Mouse (Mus musculus): Measurements from ENCODE around the gene Mmd2. TPM values are rescaled to one million over a fixed set of nuclear protein-coding genes. Genes with fewer than 3 reads are reported as not detected.

Gene Mmd2
- total and polyA plus RNA-seq, 2 experiments from 2014 or later, result 112 to 127 TPM

DNA sequence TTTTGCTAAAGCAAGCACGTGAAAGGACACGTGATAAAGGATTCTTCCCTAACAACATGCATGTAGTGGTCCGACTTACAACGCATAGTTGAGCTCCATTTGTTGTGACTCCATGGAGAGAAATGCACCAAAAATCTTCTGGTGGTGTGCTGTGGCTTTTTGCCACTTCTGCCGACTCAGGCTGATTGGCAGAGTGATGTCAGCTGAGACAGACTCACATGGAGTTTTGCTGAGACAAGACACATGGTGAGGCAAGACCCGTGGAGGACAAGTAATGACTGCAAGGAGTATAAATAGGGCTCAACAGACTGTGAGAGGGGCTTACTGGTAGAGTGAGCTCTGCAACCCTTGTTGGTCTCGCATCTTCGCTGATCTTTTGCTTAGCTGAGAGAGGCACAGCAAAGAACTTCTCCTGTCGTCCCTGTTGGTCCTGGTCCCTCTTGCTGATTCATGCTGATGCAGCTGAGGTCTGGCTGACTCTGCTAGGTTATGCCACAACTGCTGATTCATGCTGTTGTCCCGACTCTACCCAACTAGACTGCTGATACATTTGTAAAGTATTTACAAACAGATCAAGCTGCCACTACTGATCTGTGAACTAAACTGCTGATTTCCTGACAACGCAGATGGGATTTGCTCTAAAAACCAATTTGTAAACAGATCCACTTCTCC is 87.3 kb downstream of the Mmd2 start:
- WGBS, result 89% methylated on average over 11 of the region's 11 CpGs

DNA sequence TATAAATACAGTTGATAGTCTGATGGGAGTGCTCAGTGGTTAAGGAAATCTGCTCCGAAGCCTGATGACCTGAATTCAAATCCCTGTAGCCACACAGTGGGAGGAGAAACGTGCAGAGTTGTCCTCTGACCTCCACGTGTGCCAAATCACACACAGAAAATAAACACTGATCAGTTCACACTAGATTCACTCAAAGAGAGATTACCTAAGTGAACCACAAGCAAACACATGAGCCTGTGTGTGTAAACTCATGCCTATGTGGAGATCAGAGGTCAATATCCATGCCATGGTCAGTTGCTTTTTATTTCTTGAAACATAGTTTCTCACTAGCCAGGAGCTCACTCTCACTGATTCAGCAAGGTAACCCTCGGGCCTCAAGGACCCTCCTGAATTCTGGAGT is 88.2 kb downstream of the Mmd2 start:
- DNase-seq, result no peak
- Histone ChIP-seq H3K27me3 (ENCODE audit: insufficient read depth, low read length) (no peaks in the 10 kb centered on the region), H3K36me3 (ENCODE audit: insufficient read depth) (no peaks in the 10 kb centered on the region), H3K4me2 (ENCODE audit: low read depth) (no peak overlapping the region), H3K4me3 (ENCODE audit: low read depth, low read length) (no peak overlapping the region), H3K4me1 (ENCODE audit: insufficient read depth) (no peaks in the 10 kb centered on the region), H3K9ac (no peak overlapping the region), H3K27ac (ENCODE audit: low read depth, low read length) (no peak overlapping the region), H3K9me3 (ENCODE audit: low read length) (no peaks in the 10 kb centered on the region)
- no peak for TF ChIP-seq CTCF (IDR thresholded peaks at IDR 0.05; ENCODE audit: low read depth)
- WGBS, result 78% methylated on average over 4 of the region's 4 CpGs
- no peak for ATAC-seq

More for the DNA sequence above, 87.3 kb downstream of the Mmd2 start:
- Histone ChIP-seq H3K36me3 (ENCODE audit: insufficient read depth) (no peaks in the 10 kb centered on the region), H3K4me2 (ENCODE audit: low read depth) (no peak overlapping the region), H3K4me1 (ENCODE audit: insufficient read depth) (no peaks in the 10 kb centered on the region), H3K27ac (ENCODE audit: low read depth, low read length) (no peak overlapping the region), H3K27me3 (ENCODE audit: insufficient read depth, low read length) (no peaks in the 10 kb centered on the region), H3K9me3 (ENCODE audit: low read length) (no peaks in the 10 kb centered on the region), H3K9ac (no peak overlapping the region), H3K4me3 (ENCODE audit: low read depth, low read length) (no peak overlapping the region)
- no peak for DNase-seq
- ATAC-seq, result no peak
- TF ChIP-seq CTCF (IDR thresholded peaks at IDR 0.05; ENCODE audit: low read depth), result no peak

DNA sequence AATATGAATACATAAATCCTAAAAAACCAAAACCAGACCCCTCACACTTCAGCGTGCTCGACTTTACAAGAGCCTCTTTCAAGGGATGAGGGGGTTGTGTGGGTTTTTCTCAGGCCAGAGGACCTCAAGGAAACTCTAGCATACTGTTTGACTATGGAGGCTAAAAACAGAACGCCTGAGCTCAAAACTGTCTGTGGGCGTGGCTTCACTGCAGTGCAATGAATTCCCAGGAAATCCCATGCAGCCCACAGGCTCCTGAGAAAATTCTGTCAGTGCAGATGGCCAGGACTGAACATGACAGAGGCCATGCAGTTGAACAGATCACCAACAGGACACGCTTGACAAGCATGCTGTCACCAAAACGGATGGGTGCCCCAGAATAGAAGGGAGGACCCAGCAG is 89.6 kb downstream of the Mmd2 start:
- Histone ChIP-seq H3K27me3 (ENCODE audit: insufficient read depth, low read length) (no peaks in the 10 kb centered on the region), H3K4me3 (ENCODE audit: low read depth, low read length) (no peak overlapping the region), H3K36me3 (ENCODE audit: insufficient read depth) (no peaks in the 10 kb centered on the region), H3K4me2 (ENCODE audit: low read depth) (no peak overlapping the region), H3K4me1 (ENCODE audit: insufficient read depth) (no peaks in the 10 kb centered on the region), H3K9ac (no peak overlapping the region), H3K9me3 (ENCODE audit: low read length) (no peaks in the 10 kb centered on the region), H3K27ac (ENCODE audit: low read depth, low read length) (no peak overlapping the region)
- 64% methylated on average over 6 of the region's 6 CpGs for WGBS
- DNase-seq (no peak), ATAC-seq (no peak)
- TF ChIP-seq CTCF (IDR thresholded peaks at IDR 0.05; ENCODE audit: low read depth), result no peak

Other genes with a start within 250 kb of the Mmd2 start
- gene Foxk1, start 207.3 kb downstream of the Mmd2 start, total RNA-seq (2014; rRNA removed), result 13.8 and 19.0 TPM in 2 replicates
- gene Foxk1, start 207.3 kb downstream of the Mmd2 start, polyA plus RNA-seq (2015; fragmentation: Nextera tagmentation; extraction: Ambion mirVana), result 3.2 and 5.0 TPM in 2 replicates
- 13.5 and 16.7 TPM in 2 replicates for gene Ap5z1, start 144.9 kb downstream of the Mmd2 start, total RNA-seq (2014; rRNA removed)
- gene Ap5z1, start 144.9 kb downstream of the Mmd2 start, polyA plus RNA-seq (2015; fragmentation: Nextera tagmentation; extraction: Ambion mirVana), result 6.4 and 7.8 TPM in 2 replicates
- gene Papolb, start 78.7 kb downstream of the Mmd2 start, total RNA-seq (2014; rRNA removed), result 0.38 and 0.62 TPM in 2 replicates
- gene Papolb, start 78.7 kb downstream of the Mmd2 start, polyA plus RNA-seq (2015; fragmentation: Nextera tagmentation; extraction: Ambion mirVana), result 0.12 and 0.13 TPM in 2 replicates
- gene Radil, start 57.7 kb downstream of the Mmd2 start, total RNA-seq (2014; rRNA removed), result 10.8 and 20.7 TPM in 2 replicates
- 6.0 and 10.4 TPM in 2 replicates for gene Radil, start 57.7 kb downstream of the Mmd2 start, polyA plus RNA-seq (2015; fragmentation: Nextera tagmentation; extraction: Ambion mirVana)
- gene Wipi2, start 18.9 kb upstream of the Mmd2 start, total RNA-seq (2014; rRNA removed), result 62.5 and 68.0 TPM in 2 replicates
- 32.2 and 37.4 TPM in 2 replicates for gene Wipi2, start 18.9 kb upstream of the Mmd2 start, polyA plus RNA-seq (2015; fragmentation: Nextera tagmentation; extraction: Ambion mirVana)
- gene Slc29a4, start 83.7 kb upstream of the Mmd2 start, total RNA-seq (2014; rRNA removed), result 67.8 and 76.4 TPM in 2 replicates
- gene Slc29a4, start 83.7 kb upstream of the Mmd2 start, polyA plus RNA-seq (2015; fragmentation: Nextera tagmentation; extraction: Ambion mirVana), result 104 and 107 TPM in 2 replicates
- gene Tnrc18, start 208.9 kb upstream of the Mmd2 start, total RNA-seq (2014; rRNA removed), result 99.7 and 116 TPM in 2 replicates
- 14.9 and 23.4 TPM in 2 replicates for gene Tnrc18, start 208.9 kb upstream of the Mmd2 start, polyA plus RNA-seq (2015; fragmentation: Nextera tagmentation; extraction: Ambion mirVana)